Mouse (Mus musculus) megakaryocyte, embryonic 14.5 days (primary cell): ENCODE data around the gene Csn1s2b. TPM values are rescaled to one million over a fixed set of nuclear protein-coding genes. Genes with fewer than 3 reads are reported as not detected.
"Not testable (repeated sequence)": the region's sequence is repeated elsewhere in the genome, so short reads cannot be mapped to it uniquely, and the experiment has no call there.

Experiments used
- H3K27me3 ChIP-seq: replicated peaks from 2 replicates; pipeline ENCODE3; 2012; ENCODE audit warnings: inconsistent platforms
- H3K36me3 ChIP-seq: replicated peaks from 2 replicates; pipeline ENCODE3; 2012; ENCODE audit warnings: low read length, inconsistent platforms, mixed read lengths
- H3K4me1 ChIP-seq: 2 replicates; pipeline ENCODE4 v1.6.1; 2012; ENCODE audit warnings: inconsistent platforms
- H3K4me3 ChIP-seq: replicated peaks from 2 replicates; pipeline ENCODE3; 2012; ENCODE audit warnings: moderate library complexity, mild to moderate bottlenecking, inconsistent platforms
- H3K9me3 ChIP-seq: 2 replicates; pipeline ENCODE4 v1.6.1; 2012; ENCODE audit warnings: inconsistent platforms
- FLI1 ChIP-seq: IDR thresholded peaks from 2 replicates; pipeline ENCODE4 v1.6.1; 2012; ENCODE audit warnings: low read length, inconsistent platforms, mixed read lengths
- GATA1 ChIP-seq: IDR thresholded peaks from 3 replicates; pipeline ENCODE4 v1.6.1; 2012; ENCODE audit warnings: mixed read lengths, low read length, inconsistent platforms, borderline replicate concordance
- polyA plus RNA-seq: library from polyadenylated mRNA; stranded (reverse); fragments of >175 nt; gene quantifications from 2 replicates; pipeline ENCODE4 v1.2.3, GENCODE M21; 2012; ENCODE audit warnings: low replicate concordance; ENCODE audit not compliant: insufficient read depth

Csn1s2b gene
- not detected in 2 replicates for polyA plus RNA-seq

- H3K27me3 ChIP-seq = no peaks in the 10 kb centered on the region
- no peaks in the 10 kb centered on the region for H3K9me3 ChIP-seq
- no peaks in the 10 kb centered on the region for H3K36me3 ChIP-seq
- H3K4me1 ChIP-seq = no peaks in the 10 kb centered on the region
- no peak within 1 kb of the TSS for H3K4me3 ChIP-seq
- TF ChIP-seq FLI1 = no peak
- no peak for TF ChIP-seq GATA1
These were observed at the start of gene Csn1s2b for GRCm38 (mm10) chr5:87807782-87808181. Gene Csn1s2b, plus strand, starts transcription at chr5:87808082.

- Histone ChIP-seq H3K27me3 (no peaks in the 10 kb centered on the region), H3K4me1 (no peaks in the 10 kb centered on the region), H3K4me3 (no peak overlapping the region), H3K9me3 (peaks cover 8% of the 10 kb centered on the region; the same call in 1 of the 2 replicates), H3K36me3 (no peaks in the 10 kb centered on the region)
- no peak for TF ChIP-seq GATA1
- TF ChIP-seq FLI1 = no peak
These were observed 43.3 kb upstream of the Csn1s2b start for GRCm38 (mm10) chr5:87764546-87764945.

GRCm38 (mm10) chr5:87772151-87772550, 35.7 kb upstream of the Csn1s2b start:
- not testable (repeated sequence) for H3K4me3 ChIP-seq, H3K9me3 ChIP-seq, H3K4me1 ChIP-seq, H3K36me3 ChIP-seq, H3K27me3 ChIP-seq

- H3K4me3 ChIP-seq = no peak within 1 kb of the TSS
- no peaks in the 10 kb centered on the region for H3K4me1 ChIP-seq
- no peaks in the 10 kb centered on the region for H3K9me3 ChIP-seq
- no peak for TF ChIP-seq GATA1
- no peak for TF ChIP-seq FLI1
- H3K36me3 ChIP-seq = no peaks in the 10 kb centered on the region
- no peaks in the 10 kb centered on the region for H3K27me3 ChIP-seq
These were observed 33.6 kb upstream of the Csn1s2b start, which contains the start of gene Csn1s2a for GRCm38 (mm10) chr5:87774267-87774666. Gene Csn1s2a, plus strand, starts transcription at chr5:87774567.

GRCm38 (mm10) chr5:87782731-87783130, 25.2 kb upstream of the Csn1s2b start:
- no peaks in the 10 kb centered on the region for H3K27me3 ChIP-seq
- no peaks in the 10 kb centered on the region for H3K4me1 ChIP-seq
- TF ChIP-seq GATA1 (no peak), FLI1 (no peak)
- H3K9me3 ChIP-seq = no peaks in the 10 kb centered on the region
- no peak overlapping the region for H3K4me3 ChIP-seq
- no peaks in the 10 kb centered on the region for H3K36me3 ChIP-seq

GRCm38 (mm10) chr5:87809253-87809652, 1.4 kb downstream of the Csn1s2b start:
- no peaks in the 10 kb centered on the region for H3K27me3 ChIP-seq
- TF ChIP-seq FLI1 (no peak), GATA1 (no peak)
- no peaks in the 10 kb centered on the region for H3K36me3 ChIP-seq
- no peak overlapping the region for H3K4me3 ChIP-seq
- no peaks in the 10 kb centered on the region for H3K9me3 ChIP-seq
- no peaks in the 10 kb centered on the region for H3K4me1 ChIP-seq

GRCm38 (mm10) chr5:87825386-87825785, 17.5 kb downstream of the Csn1s2b start, which contains the start of gene Prr27:
Gene Prr27, plus strand, starts transcription at chr5:87825686.
- Histone ChIP-seq H3K36me3 (no peaks in the 10 kb centered on the region), H3K4me3 (no peak within 1 kb of the TSS), H3K4me1 (no peaks in the 10 kb centered on the region), H3K9me3 (no peaks in the 10 kb centered on the region), H3K27me3 (no peaks in the 10 kb centered on the region)
- no peak for TF ChIP-seq FLI1
- TF ChIP-seq GATA1 = no peak

- H3K9me3 ChIP-seq = peaks cover 8% of the 10 kb centered on the region
- no peak overlapping the region for H3K4me3 ChIP-seq
- TF ChIP-seq GATA1 = no peak
- no peak for TF ChIP-seq FLI1
- no peaks in the 10 kb centered on the region for H3K27me3 ChIP-seq
- H3K36me3 ChIP-seq = no peaks in the 10 kb centered on the region
- H3K4me1 ChIP-seq = no peaks in the 10 kb centered on the region
These were observed 47.3 kb downstream of the Csn1s2b start for GRCm38 (mm10) chr5:87855136-87855716.

- no peaks in the 10 kb centered on the region for H3K36me3 ChIP-seq
- H3K27me3 ChIP-seq = no peaks in the 10 kb centered on the region
- TF ChIP-seq GATA1 (no peak), FLI1 (no peak)
- no peak overlapping the region for H3K4me3 ChIP-seq
- no peaks in the 10 kb centered on the region for H3K4me1 ChIP-seq
- H3K9me3 ChIP-seq = no peaks in the 10 kb centered on the region
These were observed 62.2 kb downstream of the Csn1s2b start for GRCm38 (mm10) chr5:87870084-87870483.

- Histone ChIP-seq H3K4me1 (no peaks in the 10 kb centered on the region), H3K27me3 (no peaks in the 10 kb centered on the region), H3K36me3 (no peaks in the 10 kb centered on the region), H3K4me3 (no peak overlapping the region), H3K9me3 (no peaks in the 10 kb centered on the region)
- no peak for TF ChIP-seq GATA1
- TF ChIP-seq FLI1 = no peak
These were observed 63.5 kb downstream of the Csn1s2b start for GRCm38 (mm10) chr5:87871423-87871822.

Other genes starting within 250 kb of the Csn1s2b start
- gene Sult1d1, start 239.1 kb upstream of the Csn1s2b start, polyA plus RNA-seq = not detected in 2 replicates
- gene Sult1e1, start 216.5 kb upstream of the Csn1s2b start, polyA plus RNA-seq = not detected in 2 replicates
- gene Csn1s1, start 141.9 kb upstream of the Csn1s2b start, polyA plus RNA-seq = not detected in 2 replicates
- not detected in 2 replicates for gene Csn2, start 108.5 kb upstream of the Csn1s2b start, polyA plus RNA-seq
- gene Csn1s2a, start 33.5 kb upstream of the Csn1s2b start, polyA plus RNA-seq = not detected in 2 replicates
- gene Prr27, start 17.6 kb downstream of the Csn1s2b start, polyA plus RNA-seq = not detected in 2 replicates
- gene Odam, start 76.9 kb downstream of the Csn1s2b start, polyA plus RNA-seq = not detected in 2 replicates
- not detected in 2 replicates for gene Csn3, start 117.5 kb downstream of the Csn1s2b start, polyA plus RNA-seq
- not detected in 2 replicates for gene 2310003L06Rik, start 161.4 kb downstream of the Csn1s2b start, polyA plus RNA-seq
- gene Gm28434, start 161.4 kb downstream of the Csn1s2b start, polyA plus RNA-seq = not detected in 2 replicates
- not detected in 2 replicates for gene Cabs1, start 171.4 kb downstream of the Csn1s2b start, polyA plus RNA-seq
- not detected in 2 replicates for gene Smr3a, start 194.5 kb downstream of the Csn1s2b start, polyA plus RNA-seq